Mouse (Mus musculus): ENCODE results near the gene Slc6a17. TPM values are rescaled to one million over a fixed set of nuclear protein-coding genes. Genes with fewer than 3 reads are reported as not detected.

Slc6a17 gene
- polyA plus RNA-seq (2015; fragmentation: Nextera tagmentation; extraction: Ambion mirVana), result 2.1 and 2.2 TPM in 2 replicates

GRCm38 (mm10) chr3:107517631-107518108 lies at the start of gene Slc6a17:
TSS of gene Slc6a17 (minus strand) at chr3:107518018.
- Histone ChIP-seq H3K27ac (ENCODE audit: low read length) (no peak within 1 kb of the TSS), H3K9ac (ENCODE audit: low read length) (peak within 1 kb of the TSS; percentile 73), H3K36me3 (ENCODE audit: control insufficient read depth, insufficient read depth, low read length) (no peaks in the 10 kb centered on the region), H3K27me3 (ENCODE audit: control insufficient read depth, insufficient read depth, low read length) (peaks cover 36% of the 10 kb centered on the region), H3K4me3 (replicated peaks; ENCODE audit: low read length) (peak within 1 kb of the TSS; percentile 59), H3K9me3 (replicated peaks; ENCODE audit: control insufficient read depth, low read length) (no peaks in the 10 kb centered on the region), H3K4me1 (ENCODE audit: control insufficient read depth, insufficient read depth, low read length) (0 out of 2 replicates have a peak, but pooled peaks cover 4% of the 10 kb centered on the region), H3K4me2 (ENCODE audit: low read depth, low read length) (peak within 1 kb of the TSS; percentile 98)
- WGBS, result under 1% methylated on average over 62 of the region's 68 CpGs
- peak; percentile 69 for ATAC-seq (ENCODE audit: insufficient read depth, low FRiP score)

- H3K27ac ChIP-seq (ENCODE audit: low read length), result no peak overlapping the region
- no peak overlapping the region for H3K9ac ChIP-seq (ENCODE audit: low read length)
- H3K4me2 ChIP-seq (ENCODE audit: low read depth, low read length), result no peak overlapping the region
- H3K4me3 ChIP-seq (replicated peaks; ENCODE audit: low read length), result no peak overlapping the region
- no peaks in the 10 kb centered on the region for H3K36me3 ChIP-seq (ENCODE audit: control insufficient read depth, insufficient read depth, low read length)
- no peak for ATAC-seq (ENCODE audit: insufficient read depth, low FRiP score)
- 15% methylated on average over 3 of the region's 3 CpGs for WGBS
- H3K4me1 ChIP-seq (ENCODE audit: control insufficient read depth, insufficient read depth, low read length), result no peaks in the 10 kb centered on the region
- H3K27me3 ChIP-seq (ENCODE audit: control insufficient read depth, insufficient read depth, low read length), result no peaks in the 10 kb centered on the region
- H3K9me3 ChIP-seq (replicated peaks; ENCODE audit: control insufficient read depth, low read length), result no peaks in the 10 kb centered on the region
These were observed 47.5 kb upstream of the Slc6a17 start for GRCm38 (mm10) chr3:107565331-107565730.

- H3K27me3 ChIP-seq (ENCODE audit: control insufficient read depth, insufficient read depth, low read length), result no peaks in the 10 kb centered on the region
- H3K4me1 ChIP-seq (ENCODE audit: control insufficient read depth, insufficient read depth, low read length), result no peaks in the 10 kb centered on the region
- H3K9me3 ChIP-seq (replicated peaks; ENCODE audit: control insufficient read depth, low read length), result no peaks in the 10 kb centered on the region
- H3K36me3 ChIP-seq (ENCODE audit: control insufficient read depth, insufficient read depth, low read length), result no peaks in the 10 kb centered on the region
- no peak overlapping the region for H3K27ac ChIP-seq (ENCODE audit: low read length)
- 37% methylated on average over 4 of the region's 4 CpGs for WGBS
- H3K9ac ChIP-seq (ENCODE audit: low read length), result no peak overlapping the region
- no peak for ATAC-seq (ENCODE audit: insufficient read depth, low FRiP score)
- H3K4me2 ChIP-seq (ENCODE audit: low read depth, low read length), result no peak overlapping the region
- no peak overlapping the region for H3K4me3 ChIP-seq (replicated peaks; ENCODE audit: low read length)
These were observed 46.1 kb upstream of the Slc6a17 start for GRCm38 (mm10) chr3:107563880-107564279.

- H3K4me2 ChIP-seq (ENCODE audit: low read depth, low read length), result no peak overlapping the region
- no peaks in the 10 kb centered on the region for H3K4me1 ChIP-seq (ENCODE audit: control insufficient read depth, insufficient read depth, low read length)
- H3K4me3 ChIP-seq (replicated peaks; ENCODE audit: low read length), result no peak overlapping the region
- no peaks in the 10 kb centered on the region for H3K36me3 ChIP-seq (ENCODE audit: control insufficient read depth, insufficient read depth, low read length)
- no peaks in the 10 kb centered on the region for H3K9me3 ChIP-seq (replicated peaks; ENCODE audit: control insufficient read depth, low read length)
- H3K27ac ChIP-seq (ENCODE audit: low read length), result no peak overlapping the region
- no peak for ATAC-seq (ENCODE audit: insufficient read depth, low FRiP score)
- no peak overlapping the region for H3K9ac ChIP-seq (ENCODE audit: low read length)
- WGBS, result 84% methylated on average over 4 of the region's 4 CpGs
- H3K27me3 ChIP-seq (ENCODE audit: control insufficient read depth, insufficient read depth, low read length), result no peaks in the 10 kb centered on the region
These were observed 44.8 kb upstream of the Slc6a17 start for GRCm38 (mm10) chr3:107562591-107562990.

- Histone ChIP-seq H3K4me1 (ENCODE audit: control insufficient read depth, insufficient read depth, low read length) (no peaks in the 10 kb centered on the region), H3K9ac (ENCODE audit: low read length) (no peak overlapping the region), H3K9me3 (replicated peaks; ENCODE audit: control insufficient read depth, low read length) (no peaks in the 10 kb centered on the region), H3K4me2 (ENCODE audit: low read depth, low read length) (no peak overlapping the region), H3K4me3 (replicated peaks; ENCODE audit: low read length) (no peak overlapping the region), H3K27me3 (ENCODE audit: control insufficient read depth, insufficient read depth, low read length) (no peaks in the 10 kb centered on the region), H3K27ac (ENCODE audit: low read length) (no peak overlapping the region), H3K36me3 (ENCODE audit: control insufficient read depth, insufficient read depth, low read length) (no peaks in the 10 kb centered on the region)
- WGBS, result 63% methylated on average over 2 of the region's 2 CpGs
- no peak for ATAC-seq (ENCODE audit: insufficient read depth, low FRiP score)
These were observed 44.3 kb upstream of the Slc6a17 start for GRCm38 (mm10) chr3:107562104-107562503.

GRCm38 (mm10) chr3:107559183-107559582 lies 41.4 kb upstream of the Slc6a17 start:
- Histone ChIP-seq H3K27me3 (ENCODE audit: control insufficient read depth, insufficient read depth, low read length) (no peaks in the 10 kb centered on the region), H3K36me3 (ENCODE audit: control insufficient read depth, insufficient read depth, low read length) (no peaks in the 10 kb centered on the region), H3K27ac (ENCODE audit: low read length) (no peak overlapping the region), H3K9me3 (replicated peaks; ENCODE audit: control insufficient read depth, low read length) (no peaks in the 10 kb centered on the region), H3K4me3 (replicated peaks; ENCODE audit: low read length) (no peak overlapping the region), H3K4me1 (ENCODE audit: control insufficient read depth, insufficient read depth, low read length) (no peaks in the 10 kb centered on the region), H3K9ac (ENCODE audit: low read length) (no peak overlapping the region), H3K4me2 (ENCODE audit: low read depth, low read length) (no peak overlapping the region)
- WGBS, result 17% methylated on average over 3 of the region's 3 CpGs
- ATAC-seq (ENCODE audit: insufficient read depth, low FRiP score), result peak; percentile 55; the same call in 1 of the 2 replicates

- no peaks in the 10 kb centered on the region for H3K4me1 ChIP-seq (ENCODE audit: control insufficient read depth, insufficient read depth, low read length)
- no peak overlapping the region for H3K4me3 ChIP-seq (replicated peaks; ENCODE audit: low read length)
- 32% methylated on average over 3 of the region's 3 CpGs for WGBS
- no peaks in the 10 kb centered on the region for H3K9me3 ChIP-seq (replicated peaks; ENCODE audit: control insufficient read depth, low read length)
- ATAC-seq (ENCODE audit: insufficient read depth, low FRiP score), result no peak
- no peak overlapping the region for H3K9ac ChIP-seq (ENCODE audit: low read length)
- H3K27me3 ChIP-seq (ENCODE audit: control insufficient read depth, insufficient read depth, low read length), result no peaks in the 10 kb centered on the region
- no peaks in the 10 kb centered on the region for H3K36me3 ChIP-seq (ENCODE audit: control insufficient read depth, insufficient read depth, low read length)
- no peak overlapping the region for H3K27ac ChIP-seq (ENCODE audit: low read length)
- H3K4me2 ChIP-seq (ENCODE audit: low read depth, low read length), result no peak overlapping the region
These were observed 40.9 kb upstream of the Slc6a17 start for GRCm38 (mm10) chr3:107558740-107559139.

- Histone ChIP-seq H3K4me3 (replicated peaks; ENCODE audit: low read length) (no peak within 1 kb of the TSS), H3K4me1 (ENCODE audit: control insufficient read depth, insufficient read depth, low read length) (no peaks in the 10 kb centered on the region), H3K27me3 (ENCODE audit: control insufficient read depth, insufficient read depth, low read length) (no peaks in the 10 kb centered on the region), H3K4me2 (ENCODE audit: low read depth, low read length) (no peak within 1 kb of the TSS), H3K9ac (ENCODE audit: low read length) (no peak within 1 kb of the TSS), H3K9me3 (replicated peaks; ENCODE audit: control insufficient read depth, low read length) (no peaks in the 10 kb centered on the region), H3K36me3 (ENCODE audit: control insufficient read depth, insufficient read depth, low read length) (no peaks in the 10 kb centered on the region), H3K27ac (ENCODE audit: low read length) (no peak within 1 kb of the TSS)
- 84% methylated on average over 2 of the region's 2 CpGs for WGBS
- no peak for ATAC-seq (ENCODE audit: insufficient read depth, low FRiP score)
These were observed 37.0 kb upstream of the Slc6a17 start, which contains the start of gene Ubl4b for GRCm38 (mm10) chr3:107554842-107555241. TSS of gene Ubl4b (minus strand) at chr3:107555073.

- Histone ChIP-seq H3K27me3 (ENCODE audit: control insufficient read depth, insufficient read depth, low read length) (no peaks in the 10 kb centered on the region), H3K9ac (ENCODE audit: low read length) (no peak overlapping the region), H3K4me1 (ENCODE audit: control insufficient read depth, insufficient read depth, low read length) (no peaks in the 10 kb centered on the region), H3K27ac (ENCODE audit: low read length) (no peak overlapping the region), H3K9me3 (replicated peaks; ENCODE audit: control insufficient read depth, low read length) (no peaks in the 10 kb centered on the region), H3K36me3 (ENCODE audit: control insufficient read depth, insufficient read depth, low read length) (no peaks in the 10 kb centered on the region), H3K4me3 (replicated peaks; ENCODE audit: low read length) (no peak overlapping the region), H3K4me2 (ENCODE audit: low read depth, low read length) (no peak overlapping the region)
- 72% methylated on average over 17 of the region's 17 CpGs for WGBS
- no peak for ATAC-seq (ENCODE audit: insufficient read depth, low FRiP score)
These were observed 32.7 kb upstream of the Slc6a17 start for GRCm38 (mm10) chr3:107550409-107551049.
